Mouse (Mus musculus): ENCODE measurements around the gene Lrwd1.
"Not testable (repeated sequence)": the region's sequence is repeated elsewhere in the genome, so short reads cannot be mapped to it uniquely, and the experiment has no call there.

Lrwd1 gene

DNA sequence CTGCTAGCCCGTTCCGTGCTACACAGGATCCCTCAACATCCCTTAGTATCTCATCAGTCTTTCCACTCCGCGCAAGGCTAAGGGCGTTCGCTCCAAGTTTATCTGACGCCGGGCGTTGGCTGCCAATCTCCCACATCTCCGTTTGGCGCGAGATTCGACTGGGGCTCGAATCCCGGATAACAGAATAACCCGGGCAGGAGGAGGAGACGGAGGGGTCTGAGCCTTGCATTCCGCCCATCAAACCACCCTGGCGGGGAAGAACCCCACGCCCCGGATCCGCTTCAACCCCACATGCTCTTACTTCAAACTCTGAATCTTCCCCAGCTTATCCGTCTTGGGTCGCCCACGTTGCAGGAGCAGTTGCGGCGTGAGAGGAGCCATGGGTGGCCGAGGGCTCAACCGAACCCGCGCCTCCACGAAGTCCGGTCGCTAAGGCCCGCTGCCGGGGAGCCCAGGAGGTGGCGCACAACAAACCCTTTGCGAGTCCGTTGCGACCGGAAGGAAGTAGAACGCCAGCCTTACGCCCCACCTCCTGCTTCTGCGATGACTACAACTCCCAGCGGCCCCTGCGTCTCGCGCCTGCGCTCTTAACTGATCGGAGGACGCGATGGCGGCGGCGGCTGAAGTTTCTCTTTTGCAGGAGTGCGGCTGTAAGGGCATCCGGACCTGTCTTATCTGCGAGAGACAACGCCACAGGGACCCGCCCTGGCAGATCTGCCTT lies at the start of gene Lrwd1, which contains the start of gene Alkbh4:
Gene Lrwd1 (minus strand): TSS at position 504 of the 721 bp plus-strand sequence.
Gene Alkbh4 (plus strand): TSS at position 576 of the 721 bp plus-strand sequence.
- DNase-seq (ENCODE audit: low spot score) = peak; percentile 93

DNA sequence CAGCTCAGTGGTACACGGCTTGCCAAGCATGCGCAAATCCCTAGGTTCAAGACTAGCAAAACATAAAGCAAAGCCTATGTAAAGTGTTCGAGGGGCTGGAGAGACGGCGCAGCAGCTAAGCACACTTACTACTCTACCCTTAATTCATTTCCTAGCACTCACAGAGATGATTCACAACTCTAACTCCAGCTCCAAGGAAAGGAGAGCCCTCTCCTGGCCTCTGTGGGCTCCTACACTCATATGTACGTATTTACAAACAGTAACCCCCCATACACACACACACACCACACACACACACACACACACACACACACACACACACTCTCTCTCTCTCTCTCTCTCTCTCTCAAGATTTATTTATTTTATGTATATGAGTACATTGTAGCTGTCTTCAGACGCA lies 47.9 kb upstream of the Lrwd1 start:
- no peak for DNase-seq (ENCODE audit: low spot score)

DNA sequence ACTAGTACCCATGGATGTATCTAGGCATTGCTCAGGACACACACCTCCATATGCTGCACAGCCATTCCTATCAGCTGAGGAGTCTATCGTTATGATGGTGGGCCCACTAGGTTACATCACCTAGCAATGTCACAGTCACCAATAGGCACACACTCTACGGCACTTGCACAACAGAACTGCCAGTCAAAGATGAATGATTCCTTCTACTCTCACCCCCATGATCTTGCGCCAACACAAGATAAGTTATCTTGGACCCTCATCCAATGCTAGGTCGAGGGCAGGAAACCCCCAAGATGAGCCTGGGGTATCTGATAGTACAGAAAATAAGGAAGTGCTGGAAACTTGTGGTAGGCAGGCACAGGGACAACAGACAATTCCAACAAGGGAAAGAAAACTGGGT lies 47.0 kb upstream of the Lrwd1 start:
- DNase-seq (ENCODE audit: low spot score) = no peak

DNA sequence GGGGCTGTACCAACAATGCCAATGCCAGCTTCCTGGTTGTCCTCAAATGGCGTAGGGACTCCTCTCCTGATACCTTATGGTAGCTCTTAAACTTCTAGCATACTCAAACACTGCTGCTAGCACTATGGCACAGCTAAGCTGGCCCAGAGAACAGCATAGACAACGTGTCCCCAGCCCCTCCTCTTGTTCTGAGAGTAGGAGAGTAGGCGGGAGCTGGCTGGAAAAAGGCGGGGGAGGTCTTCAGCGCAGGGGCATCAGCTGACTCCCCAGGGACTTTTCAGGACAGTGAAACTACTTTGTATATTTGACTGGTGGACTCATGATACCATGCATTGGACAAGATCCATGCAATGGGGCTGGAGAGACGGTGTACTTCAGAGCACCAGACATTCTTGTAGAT lies 46.2 kb upstream of the Lrwd1 start:
- DNase-seq (ENCODE audit: low spot score) = no peak

DNA sequence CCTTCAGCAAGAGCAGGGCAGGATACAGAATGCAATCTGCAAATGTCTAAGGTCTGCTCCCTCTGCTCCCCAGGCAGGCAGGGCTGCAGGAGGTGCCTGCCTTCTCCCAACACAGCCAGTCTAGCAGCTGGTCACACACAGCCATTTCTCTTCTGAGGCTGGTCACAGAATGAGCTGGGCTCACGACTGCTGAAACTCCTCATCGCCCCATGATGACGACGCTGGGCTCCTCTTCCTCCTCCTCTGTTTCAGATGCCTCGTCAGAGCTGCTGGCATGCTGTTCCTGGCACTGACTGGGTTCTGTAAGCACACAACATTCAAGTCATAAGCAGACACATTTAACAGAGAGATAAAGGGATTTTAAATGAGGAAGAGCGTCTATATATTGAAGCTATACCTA lies 45.3 kb upstream of the Lrwd1 start:
- DNase-seq (ENCODE audit: low spot score) = no peak

DNA sequence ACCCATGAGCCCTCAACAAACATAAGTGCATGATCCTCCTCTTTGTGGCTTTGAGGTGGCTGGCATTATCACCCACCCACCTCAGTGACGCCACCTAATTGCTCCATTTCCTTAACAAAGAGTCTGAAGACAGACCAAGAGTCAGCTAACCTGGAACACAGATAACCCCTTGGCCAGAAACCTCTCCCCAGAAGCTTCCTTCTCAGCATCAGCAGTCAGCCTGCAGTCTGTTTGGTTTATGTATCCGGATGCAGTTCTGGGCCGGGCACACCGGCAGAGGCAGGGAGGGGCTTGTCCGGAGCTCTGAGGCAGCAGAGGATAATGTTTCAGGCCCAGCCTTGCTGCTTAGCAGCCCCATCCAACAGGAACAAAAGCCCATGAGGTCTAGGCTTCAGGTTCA lies 43.7 kb upstream of the Lrwd1 start:
- DNase-seq (ENCODE audit: low spot score) = no peak

DNA sequence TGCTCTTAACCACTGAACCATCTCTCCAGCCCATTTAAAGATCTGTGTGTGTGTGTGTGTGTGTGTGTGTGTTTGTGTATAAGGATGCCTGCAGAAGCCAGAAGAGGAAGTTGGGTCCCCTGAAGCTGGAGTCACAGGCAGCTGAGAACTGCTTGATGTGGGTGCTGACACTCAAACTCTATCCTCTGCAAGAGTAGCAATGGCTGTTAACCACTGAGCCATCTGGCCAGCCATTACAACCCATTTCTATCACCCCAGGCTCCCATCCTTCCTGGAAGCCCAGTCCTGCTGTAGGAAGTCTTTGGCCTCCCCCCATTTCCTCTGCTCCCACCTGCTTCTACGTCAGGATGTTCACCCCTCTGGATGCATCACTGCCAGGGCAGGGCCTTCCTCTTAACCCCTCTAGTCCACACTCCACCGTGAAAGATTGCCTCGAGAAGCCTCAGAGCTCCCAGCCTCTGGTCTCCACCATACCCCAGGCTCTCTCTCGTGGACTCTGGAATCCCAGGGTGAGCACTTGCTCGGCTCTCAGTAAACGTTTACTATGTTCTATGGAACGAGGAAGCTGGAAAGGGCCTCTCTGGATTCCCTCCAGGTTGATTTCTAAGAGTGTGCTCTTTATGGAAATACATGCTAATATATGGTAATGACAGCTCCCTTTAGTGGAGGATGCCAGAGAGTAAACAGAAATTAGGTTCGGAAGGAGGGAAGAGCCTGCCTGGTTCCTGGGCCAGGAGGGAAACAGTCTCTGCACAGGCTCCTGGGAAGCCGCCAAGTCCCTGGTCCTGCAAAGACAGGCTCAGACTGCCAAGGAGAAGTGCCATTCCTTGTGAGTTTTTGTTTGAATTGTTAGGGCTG lies 38.0 kb upstream of the Lrwd1 start:
- no peak for DNase-seq (ENCODE audit: low spot score)

DNA sequence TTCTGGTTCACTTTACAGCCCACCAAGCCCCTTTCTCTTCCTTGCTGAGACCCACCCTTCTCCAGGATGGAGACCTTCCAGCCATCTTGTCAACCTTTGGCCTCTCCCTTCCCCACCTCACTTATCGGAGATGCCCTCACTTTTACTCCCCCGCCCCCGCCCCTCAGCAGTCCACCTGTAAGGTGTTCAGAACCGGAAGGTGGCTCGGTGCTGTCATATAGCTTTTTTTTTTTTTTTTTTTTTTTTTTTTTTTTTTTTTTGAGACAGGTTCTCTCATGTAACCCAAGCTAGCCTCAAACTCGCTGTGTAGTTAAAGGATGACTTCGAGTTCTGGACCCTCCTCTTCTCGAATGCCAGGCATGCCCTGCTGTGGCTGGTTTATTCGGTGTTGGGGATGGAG lies 37.1 kb upstream of the Lrwd1 start:
- no peak for DNase-seq (ENCODE audit: low spot score)

DNA sequence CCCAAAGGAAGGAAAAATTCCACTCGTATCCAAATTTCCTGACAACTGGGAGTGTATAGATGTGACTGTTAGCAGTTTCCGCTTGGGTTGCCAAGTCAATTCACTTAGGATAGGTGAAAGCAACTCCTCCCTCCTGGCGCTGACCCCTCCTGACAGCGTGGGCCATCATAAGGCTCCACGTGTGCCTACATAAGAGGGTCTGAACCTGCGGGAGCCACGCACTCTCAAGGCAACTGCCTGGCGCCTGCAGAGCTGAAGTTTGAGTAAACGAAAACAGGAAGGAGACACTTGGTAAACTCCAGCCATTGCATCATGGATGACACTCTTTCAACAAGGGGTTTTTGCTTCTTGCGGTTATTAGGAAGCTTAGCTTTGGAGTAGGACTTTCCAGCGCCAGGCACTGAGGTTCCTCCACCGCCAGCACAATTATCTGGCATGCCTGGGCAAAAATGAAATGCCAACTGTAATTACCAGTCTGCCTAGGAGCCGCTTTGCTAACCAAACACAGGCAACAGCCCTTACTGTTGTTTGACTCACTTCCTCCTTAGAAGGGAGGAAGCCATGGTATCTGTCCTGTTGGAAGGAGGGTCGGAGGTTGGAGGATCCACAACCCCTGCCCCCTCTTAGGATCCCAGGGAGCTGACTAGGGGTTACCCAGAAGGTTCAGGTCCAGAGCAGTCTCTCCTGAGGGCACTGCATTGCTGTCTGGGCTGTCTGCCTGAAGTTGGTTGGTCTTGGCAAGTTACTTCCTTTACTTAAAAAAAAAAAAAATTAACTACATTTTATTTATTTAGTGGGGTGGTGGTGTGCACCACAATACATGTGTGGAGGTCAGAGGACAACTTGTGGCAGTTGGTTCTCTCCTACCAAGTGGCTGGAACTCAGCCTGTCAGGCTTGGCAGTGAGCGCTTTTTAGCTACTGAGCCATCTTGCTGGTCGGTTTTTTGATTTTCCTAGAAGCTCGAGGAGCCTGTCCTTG lies 35.8 kb upstream of the Lrwd1 start:
- DNase-seq (ENCODE audit: low spot score) = no peak

DNA sequence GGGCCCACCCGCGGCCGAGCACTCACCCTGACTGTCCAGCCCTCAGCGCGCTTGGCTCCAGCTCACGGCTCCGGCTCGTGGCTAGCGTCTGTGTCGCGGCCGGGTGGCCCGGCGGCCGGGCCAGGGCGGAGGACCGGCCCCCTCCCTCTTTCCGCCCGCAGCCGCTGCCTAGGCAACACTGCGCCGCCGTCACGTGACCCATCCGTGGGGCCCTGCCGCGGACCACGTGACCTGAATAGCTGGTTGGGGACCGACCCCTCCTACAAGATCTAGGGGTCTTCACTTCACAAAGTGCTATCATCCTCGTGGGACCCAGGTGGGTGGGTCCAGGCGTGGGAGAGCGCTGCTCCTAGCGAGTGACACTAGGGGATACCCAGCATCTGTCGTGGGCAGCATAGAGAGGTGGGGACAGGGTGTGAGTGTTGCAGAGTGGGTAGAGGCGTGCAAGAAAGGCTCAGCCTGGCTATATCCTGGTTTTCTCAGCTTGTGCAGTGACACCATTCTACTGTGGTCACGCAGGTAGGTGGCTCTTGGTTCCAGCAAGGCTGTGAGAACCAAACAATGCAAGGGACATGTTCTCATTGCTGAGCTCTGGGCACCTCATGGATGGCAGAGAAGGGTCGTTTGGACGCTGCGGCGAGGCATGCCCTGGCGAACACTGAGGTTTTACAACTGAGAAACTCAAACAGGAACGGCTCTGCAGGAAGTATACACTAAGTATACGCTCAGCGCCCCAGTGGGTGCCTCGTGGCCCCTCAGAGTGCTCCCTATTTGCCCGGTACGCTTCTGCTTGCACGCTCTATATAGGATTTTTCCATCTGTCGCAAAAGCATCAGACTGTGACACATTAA lies 34.9 kb upstream of the Lrwd1 start, which contains the start of gene Orai2:
Gene Orai2 (minus strand): TSS at position 202 of the 851 bp plus-strand sequence.
- peak; percentile 66 for DNase-seq (ENCODE audit: low spot score)

DNA sequence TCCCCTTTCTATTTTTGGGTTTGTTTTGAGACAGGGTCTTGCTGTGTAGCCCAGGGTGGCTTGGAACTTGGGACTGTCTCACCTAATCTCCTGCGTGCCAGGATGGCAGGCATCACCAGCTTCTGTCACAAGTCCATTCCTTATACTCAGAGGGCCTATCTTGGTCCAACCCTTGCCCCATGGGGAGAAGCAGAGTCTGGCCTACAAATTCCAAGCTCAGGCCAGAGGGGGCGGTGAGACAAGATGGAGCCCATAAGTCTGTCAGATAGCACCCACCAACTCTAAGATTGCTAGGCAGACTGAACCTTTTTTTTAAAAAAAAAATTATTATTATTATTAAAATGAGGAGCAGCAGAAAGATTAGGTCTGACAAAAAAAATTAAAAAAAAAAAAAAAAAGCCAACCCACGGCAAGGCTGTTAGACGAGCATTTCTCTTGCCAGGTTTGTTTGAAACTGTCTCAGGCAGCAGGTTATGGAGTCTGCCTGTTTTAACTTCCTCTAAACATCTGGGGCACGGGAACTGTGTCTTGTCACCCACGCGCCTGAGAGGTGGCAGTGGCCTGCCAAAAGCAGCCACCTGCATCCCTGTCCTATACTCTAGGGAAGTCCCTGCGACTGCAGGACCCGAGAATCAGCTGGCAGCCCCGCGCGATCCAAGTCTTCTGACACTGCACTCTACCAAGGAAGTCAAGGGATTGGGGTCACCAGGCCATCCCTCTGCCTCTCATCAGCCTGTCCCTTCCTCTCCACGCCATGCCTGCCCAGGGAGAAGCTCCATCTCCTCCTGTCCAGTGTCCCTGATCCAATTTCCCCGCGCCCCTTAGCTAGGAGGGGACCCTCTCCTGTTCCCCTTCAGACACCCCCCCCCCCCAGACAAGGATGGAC lies 34.0 kb upstream of the Lrwd1 start:
- DNase-seq (ENCODE audit: low spot score) = peak; percentile 36

DNA sequence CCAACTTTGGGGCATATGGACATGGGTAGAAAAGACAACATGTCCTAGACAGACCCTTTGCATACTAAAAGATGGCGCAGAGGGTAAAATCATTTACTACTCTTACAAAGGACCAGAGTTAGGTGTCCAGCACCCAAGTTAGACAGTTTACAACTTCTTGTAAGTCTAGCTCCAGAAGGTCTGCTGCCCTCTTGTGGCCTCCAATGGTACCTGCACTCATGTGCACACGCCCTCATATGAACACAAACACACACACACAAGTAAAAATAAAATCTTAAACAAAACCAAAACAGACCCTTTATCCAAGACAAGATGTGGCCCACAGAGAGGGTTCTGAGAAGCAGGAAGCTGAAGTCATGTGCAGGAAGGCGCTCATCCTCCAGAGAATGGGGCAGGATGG lies 32.2 kb upstream of the Lrwd1 start:
- DNase-seq (ENCODE audit: low spot score) = no peak

DNA sequence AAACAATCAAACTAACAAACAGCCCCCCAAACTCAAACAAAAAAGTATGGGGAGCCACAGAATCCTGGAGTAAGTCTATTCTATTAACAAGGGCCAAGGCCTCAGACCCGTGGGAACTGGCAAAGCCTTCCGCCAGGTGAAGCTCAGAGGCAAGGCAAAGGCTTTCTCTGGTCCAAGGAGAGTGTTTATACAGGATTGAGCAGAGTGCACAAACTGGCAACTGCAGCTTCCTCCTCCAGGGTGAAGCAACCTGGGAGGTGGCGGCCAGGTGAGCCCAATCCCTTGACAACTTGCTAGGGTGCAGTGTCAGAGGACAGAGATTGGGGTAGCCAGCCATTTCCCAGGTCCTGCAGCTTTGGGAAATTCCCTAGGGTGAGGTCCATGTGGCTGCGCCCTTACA lies 31.4 kb upstream of the Lrwd1 start:
- no peak for DNase-seq (ENCODE audit: low spot score)

DNA sequence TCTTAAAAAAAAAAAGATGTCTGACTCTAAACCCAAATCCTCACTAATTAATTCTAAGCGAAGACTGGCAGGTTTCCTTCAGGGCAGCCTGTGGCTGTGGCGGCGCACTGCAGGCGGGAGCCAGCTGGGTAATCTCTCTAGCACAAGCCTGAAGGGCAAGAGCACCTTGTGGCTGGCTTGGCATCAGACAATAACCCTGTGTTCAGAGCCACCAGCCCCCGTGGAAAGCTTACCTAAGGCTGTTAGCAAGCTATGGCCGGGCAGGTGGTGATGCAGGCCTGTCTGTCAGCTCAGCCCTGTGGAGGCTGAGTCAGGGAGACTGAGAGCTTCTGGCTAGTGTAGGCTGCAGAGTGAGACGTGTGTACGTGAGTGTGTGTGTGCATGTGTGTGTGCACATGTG lies 29.4 kb upstream of the Lrwd1 start:
- no peak for DNase-seq (ENCODE audit: low spot score)

DNA sequence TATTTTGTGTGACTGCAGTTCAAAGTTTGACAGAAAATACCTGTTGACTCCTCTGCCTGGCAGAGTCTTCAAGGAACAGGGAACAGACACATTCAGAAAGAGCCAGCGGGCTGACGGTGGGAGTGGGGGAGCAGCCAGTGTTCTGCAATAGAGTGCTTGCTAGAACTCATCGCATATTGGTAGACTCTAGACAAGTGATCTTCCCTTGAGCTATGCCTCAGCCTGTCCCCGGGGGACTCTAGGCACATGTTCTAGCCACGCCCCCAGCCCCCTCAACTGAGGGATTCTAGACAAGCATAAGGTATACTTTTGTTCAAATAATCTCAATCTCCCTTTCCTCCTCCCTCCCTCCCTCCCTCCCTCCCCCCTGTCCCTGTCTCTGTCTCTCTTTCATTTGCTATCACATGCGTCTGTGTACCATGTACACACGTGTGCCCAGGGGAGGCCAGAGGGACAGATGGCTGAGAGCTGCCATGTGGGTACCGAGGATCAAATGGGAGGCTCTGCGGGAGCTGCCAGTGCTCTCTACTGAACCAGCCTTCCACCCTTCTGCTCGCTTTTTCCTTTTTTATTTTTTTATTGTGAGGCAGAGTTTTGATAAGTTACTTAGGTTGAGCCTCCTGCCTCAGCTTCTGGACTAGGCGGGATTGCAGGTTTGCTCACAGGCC lies 28.1 kb upstream of the Lrwd1 start:
- no peak for DNase-seq (ENCODE audit: low spot score)

DNA sequence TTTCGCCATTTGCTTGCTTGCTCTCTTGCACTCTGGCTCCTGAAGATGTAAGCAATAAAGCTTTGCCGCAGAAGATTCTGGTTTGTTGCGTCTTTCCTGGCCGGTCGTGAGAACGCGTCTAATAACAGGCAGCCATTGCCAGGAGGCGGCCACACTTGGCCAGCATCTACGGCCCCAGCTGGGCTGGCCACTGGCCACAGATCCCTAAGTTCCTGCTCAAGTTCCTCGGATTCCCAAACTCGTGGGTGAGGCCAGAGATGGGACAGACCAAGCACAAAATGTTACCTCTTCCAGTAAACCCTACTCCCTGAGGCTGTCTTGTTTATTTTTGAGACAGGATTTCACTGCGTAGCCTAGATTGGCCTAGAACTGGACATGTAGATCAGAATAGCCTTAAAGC lies 24.2 kb upstream of the Lrwd1 start:
- not testable (repeated sequence) for DNase-seq (ENCODE audit: low spot score)

DNA sequence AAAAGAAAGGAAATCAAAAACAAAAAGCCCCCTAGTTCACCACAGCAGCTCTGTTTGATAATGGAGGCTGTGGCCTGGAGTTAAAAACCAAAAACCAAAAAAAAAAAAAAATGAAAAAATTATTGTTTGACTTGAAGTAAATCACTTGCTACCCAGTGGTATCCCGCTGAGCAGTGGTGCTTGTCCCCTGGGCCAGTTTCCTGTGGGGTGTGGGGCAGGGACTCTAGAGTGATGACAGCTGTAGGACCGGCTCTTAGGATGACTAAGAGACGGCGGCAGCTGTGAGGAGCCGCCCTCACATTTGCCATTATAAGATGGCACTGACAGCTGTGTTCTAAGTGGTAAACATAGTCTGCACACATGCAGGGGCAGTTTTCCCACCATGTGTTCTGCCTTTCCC lies 19.5 kb upstream of the Lrwd1 start:
- DNase-seq (ENCODE audit: low spot score) = no peak

DNA sequence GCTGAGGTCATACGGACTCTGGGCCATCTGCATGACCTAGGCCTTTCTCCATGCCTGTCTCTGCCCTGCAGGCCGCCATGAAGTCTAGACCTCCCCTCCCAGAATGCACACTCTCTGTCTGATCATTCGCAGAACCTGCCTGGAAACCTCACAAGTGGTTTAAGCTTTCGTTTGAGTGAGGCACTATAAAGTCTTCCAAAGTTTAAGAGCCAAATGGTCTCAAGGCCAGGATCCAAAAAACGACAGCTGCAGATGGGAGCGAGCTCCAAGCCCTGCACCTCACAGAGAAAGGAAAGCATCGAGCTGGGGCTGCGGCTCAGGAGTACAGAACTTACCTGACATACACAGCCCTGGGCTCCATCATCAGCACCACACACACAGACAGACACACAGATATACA lies 16.5 kb upstream of the Lrwd1 start:
- no peak for DNase-seq (ENCODE audit: low spot score)

DNA sequence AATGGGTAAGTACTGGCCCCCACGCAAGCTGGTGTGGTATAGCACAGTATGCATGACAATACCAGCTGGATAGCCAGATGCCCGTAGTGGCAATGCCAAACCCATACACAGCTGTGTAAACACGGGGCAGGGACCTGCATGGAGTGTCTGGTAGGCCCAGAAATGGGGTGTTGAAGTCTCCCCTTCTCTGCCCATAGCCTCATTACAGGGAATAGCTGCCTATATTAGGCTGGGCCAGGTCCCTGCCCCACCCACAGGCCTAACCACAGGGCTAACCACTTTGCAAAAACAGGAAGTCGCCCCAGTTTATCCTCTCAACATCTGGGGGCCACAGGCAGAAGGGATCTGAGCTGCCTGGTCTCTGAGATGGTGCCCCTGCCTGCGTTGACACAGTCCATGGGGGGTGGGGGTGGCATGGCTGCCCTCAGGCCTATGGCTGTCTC lies 13.3 kb upstream of the Lrwd1 start:
- peak; percentile 22 for DNase-seq (ENCODE audit: low spot score)

DNA sequence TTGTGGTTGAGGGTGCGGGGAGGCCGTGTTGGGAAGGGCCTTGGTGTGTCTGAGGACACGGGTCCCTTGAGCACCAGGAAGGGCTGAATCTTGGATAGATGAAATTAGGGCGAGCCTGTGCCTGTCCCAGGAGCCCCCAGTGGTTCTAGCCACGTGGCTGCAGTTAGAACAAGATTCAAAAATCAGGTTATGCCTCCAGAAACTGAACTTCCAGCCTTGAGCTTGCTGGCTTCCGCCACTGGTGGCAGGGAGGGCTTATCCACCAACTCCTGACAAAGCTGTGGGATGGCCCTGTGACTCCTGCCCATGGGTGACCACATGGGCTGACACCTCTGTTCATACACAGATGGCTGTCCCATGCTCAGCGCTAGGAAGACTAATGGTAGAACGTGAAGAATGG lies 11.8 kb upstream of the Lrwd1 start:
- DNase-seq (ENCODE audit: low spot score) = no peak

Data from spleen, adult 12 weeks (tissue).